Mouse (Mus musculus): ENCODE measurements around the gene Sv2b. TPM values are rescaled to one million over a fixed set of nuclear protein-coding genes. Genes with fewer than 3 reads are reported as not detected.

Gene Sv2b
- not detected in 2 replicates for polyA plus RNA-seq (2012)

GRCm38 (mm10) chr7:75308457-75309312, at the start of gene Sv2b:
TSS of gene Sv2b (minus strand) at chr7:75309262.
- TF ChIP-seq GATA1 (IDR thresholded peaks at IDR 0.05; ENCODE audit: low read length) = no peak

GRCm38 (mm10) chr7:75358284-75358851, 49.3 kb upstream of the Sv2b start:
- no peak for TF ChIP-seq GATA1 (IDR thresholded peaks at IDR 0.05; ENCODE audit: low read length)

- TF ChIP-seq GATA1 (IDR thresholded peaks at IDR 0.05; ENCODE audit: low read length) = no peak
These were observed 46.5 kb upstream of the Sv2b start for GRCm38 (mm10) chr7:75355521-75355920.

GRCm38 (mm10) chr7:75352777-75353374, 43.8 kb upstream of the Sv2b start:
- TF ChIP-seq GATA1 (IDR thresholded peaks at IDR 0.05; ENCODE audit: low read length) = no peak

- TF ChIP-seq GATA1 (IDR thresholded peaks at IDR 0.05; ENCODE audit: low read length) = no peak
These were observed 41.1 kb upstream of the Sv2b start for GRCm38 (mm10) chr7:75350172-75350571.

- no peak for TF ChIP-seq GATA1 (IDR thresholded peaks at IDR 0.05; ENCODE audit: low read length)
These were observed 23.2 kb upstream of the Sv2b start for GRCm38 (mm10) chr7:75332311-75332710.

- no peak for TF ChIP-seq GATA1 (IDR thresholded peaks at IDR 0.05; ENCODE audit: low read length)
These were observed 20.7 kb upstream of the Sv2b start for GRCm38 (mm10) chr7:75329740-75330142.

- no peak for TF ChIP-seq GATA1 (IDR thresholded peaks at IDR 0.05; ENCODE audit: low read length)
These were observed 19.8 kb upstream of the Sv2b start for GRCm38 (mm10) chr7:75328721-75329362.

- TF ChIP-seq GATA1 (IDR thresholded peaks at IDR 0.05; ENCODE audit: low read length) = no peak
These were observed 16.2 kb upstream of the Sv2b start for GRCm38 (mm10) chr7:75325273-75325672.

GRCm38 (mm10) chr7:75320009-75320408, 10.9 kb upstream of the Sv2b start:
- no peak for TF ChIP-seq GATA1 (IDR thresholded peaks at IDR 0.05; ENCODE audit: low read length)

GRCm38 (mm10) chr7:75318320-75318719, 9.3 kb upstream of the Sv2b start:
- no peak for TF ChIP-seq GATA1 (IDR thresholded peaks at IDR 0.05; ENCODE audit: low read length)

GRCm38 (mm10) chr7:75314873-75315272, 5.8 kb upstream of the Sv2b start:
- no peak for TF ChIP-seq GATA1 (IDR thresholded peaks at IDR 0.05; ENCODE audit: low read length)

GRCm38 (mm10) chr7:75309570-75309969, 508 bp upstream of the Sv2b start:
- TF ChIP-seq GATA1 (IDR thresholded peaks at IDR 0.05; ENCODE audit: low read length) = no peak

- no peak for TF ChIP-seq GATA1 (IDR thresholded peaks at IDR 0.05; ENCODE audit: low read length)
These were observed 964 bp downstream of the Sv2b start for GRCm38 (mm10) chr7:75308140-75308456.

GRCm38 (mm10) chr7:75307570-75308087, 1.4 kb downstream of the Sv2b start:
- TF ChIP-seq GATA1 (IDR thresholded peaks at IDR 0.05; ENCODE audit: low read length) = no peak

- TF ChIP-seq GATA1 (IDR thresholded peaks at IDR 0.05; ENCODE audit: low read length) = no peak
These were observed 3.1 kb downstream of the Sv2b start for GRCm38 (mm10) chr7:75305901-75306465.
